Mouse (Mus musculus) cerebellum, adult 2 months (tissue): ENCODE data around the gene Cntrl. TPM values are rescaled to one million over a fixed set of nuclear protein-coding genes. Genes with fewer than 3 reads are reported as not detected.

Experiments
- DNase-seq, 2 experiments: peaks; one replicate each; pipeline ENCODE4 v3.0.0; 2021
- H3K27ac ChIP-seq: fragments of 200-500 bp; 2 replicates; pipeline ENCODE4 v1.5.1; 2012; ENCODE audit warnings: low read length, control low read depth, inconsistent platforms; ENCODE audit not compliant: insufficient read depth
- H3K27me3 ChIP-seq: fragments of 200-500 bp; 2 replicates; pipeline ENCODE4 v1.6.1; 2012; ENCODE audit warnings: inconsistent platforms, mild to moderate bottlenecking, low read length, moderate library complexity; ENCODE audit not compliant: control insufficient read depth, insufficient read depth
- H3K4me1 ChIP-seq: fragments of 200-500 bp; 2 replicates; pipeline ENCODE4 v1.6.1; 2011; ENCODE audit warnings: low read length; ENCODE audit not compliant: control insufficient read depth, insufficient read depth
- H3K4me3 ChIP-seq: fragments of 200-500 bp; replicated peaks from 2 replicates; pipeline ENCODE3; 2011; ENCODE audit warnings: mild to moderate bottlenecking, low read depth, low read length, control low read depth; ENCODE audit not compliant: insufficient read depth
- CTCF ChIP-seq: fragments of 200-500 bp; IDR thresholded peaks from 2 replicates; pipeline ENCODE4 v1.5.1; 2011; ENCODE audit warnings: low read depth, mild to moderate bottlenecking, control low read depth, low read length, moderate library complexity, borderline replicate concordance; ENCODE audit not compliant: insufficient read depth
- POLR2A ChIP-seq: fragments of 200-500 bp; IDR thresholded peaks from 2 replicates; pipeline ENCODE4 v1.6.1; 2011; ENCODE audit warnings: low read length, control low read depth, borderline replicate concordance; ENCODE audit not compliant: insufficient read depth
- WGBS: fragments of 180-500 bp; shearing (Covaris S2); methylation state at CpG from one replicate; pipeline ENCODE4 v1.1.7; 2018; 5-methylcytosine and 5-hydroxymethylcytosine counted together
- polyA plus RNA-seq: library from polyadenylated mRNA; depleted of rRNA; stranded (reverse); fragments of >200 nt; gene quantifications from 2 replicates; pipeline ENCODE4 v1.2.3, GENCODE M21; 2012

Cntrl gene
- polyA plus RNA-seq, 1 experiment: 15.7 TPM

DNA sequence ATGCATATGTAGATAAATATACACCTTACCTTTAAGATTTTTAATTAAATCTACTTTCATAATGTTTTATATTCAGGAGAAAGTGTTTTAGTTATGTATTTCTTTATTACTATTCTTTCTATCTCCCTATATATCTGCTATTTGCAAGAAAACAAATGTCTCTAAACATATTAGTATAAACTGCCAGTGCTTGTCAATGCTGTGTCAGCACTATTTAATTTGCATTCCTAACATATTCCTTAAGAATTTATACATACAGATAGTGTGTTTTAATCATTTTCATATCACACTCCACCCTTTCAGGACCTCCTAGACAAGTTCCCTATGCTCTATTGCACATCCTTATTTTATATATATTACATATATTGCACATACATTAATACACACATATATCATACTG lies 6.5 kb upstream of the Cntrl start:
- H3K4me3 ChIP-seq: no peak overlapping the region
- no peaks in the 10 kb centered on the region for H3K27me3 ChIP-seq
- H3K27ac ChIP-seq: no peak overlapping the region
- H3K4me1 ChIP-seq: no peaks in the 10 kb centered on the region
- TF ChIP-seq CTCF: no peak
- TF ChIP-seq POLR2A: no peak
- DNase-seq: no peak

DNA sequence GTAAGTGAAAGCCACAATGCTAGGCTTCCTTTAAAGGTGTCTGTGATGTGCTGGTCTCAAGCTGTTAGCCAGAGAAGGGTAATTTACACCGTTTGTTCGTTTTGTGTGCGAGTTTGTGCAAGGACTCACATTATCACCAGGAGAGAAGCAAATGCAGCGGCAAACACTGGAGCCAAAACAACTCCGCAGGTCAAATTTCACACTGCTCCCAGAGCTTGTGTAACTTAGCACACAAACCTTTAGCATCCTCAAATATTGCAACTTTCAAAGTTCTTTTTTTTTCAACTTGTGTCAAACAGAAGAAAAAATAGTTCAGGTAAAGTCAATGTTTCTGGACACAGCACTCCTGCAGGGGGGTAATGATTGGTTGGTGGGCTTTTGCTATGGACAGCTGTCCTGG lies 5.7 kb upstream of the Cntrl start:
- Histone ChIP-seq H3K4me1 (no peaks in the 10 kb centered on the region), H3K27me3 (no peaks in the 10 kb centered on the region), H3K27ac (no peak overlapping the region), H3K4me3 (no peak overlapping the region)
- WGBS: 65% methylated on average over 5 of the region's 5 CpGs
- TF ChIP-seq CTCF (no peak), POLR2A (no peak)
- DNase-seq: no peak

DNA sequence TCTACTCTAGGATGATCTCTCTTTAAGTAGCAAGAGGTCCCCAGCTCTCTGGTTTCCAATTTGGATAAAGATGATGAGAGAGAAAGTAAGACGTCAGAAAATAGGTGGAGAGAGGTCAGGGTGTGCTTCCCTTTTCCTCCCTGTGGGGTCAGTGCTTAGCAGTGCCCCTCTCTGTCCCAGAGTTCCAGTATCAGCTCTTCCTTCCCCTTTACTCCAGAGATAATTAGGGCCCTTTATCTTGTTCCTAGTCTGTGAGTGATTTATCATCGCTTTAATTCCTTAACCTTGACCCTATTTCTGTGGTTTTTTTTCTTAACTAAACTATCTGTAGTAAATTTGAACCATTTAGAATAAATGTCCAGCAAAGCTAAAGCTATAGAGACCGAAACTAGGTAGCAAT lies 4.4 kb upstream of the Cntrl start:
- H3K4me1 ChIP-seq: no peaks in the 10 kb centered on the region
- H3K4me3 ChIP-seq: no peak overlapping the region
- no peak overlapping the region for H3K27ac ChIP-seq
- H3K27me3 ChIP-seq: no peaks in the 10 kb centered on the region
- 71% methylated on average over 3 of the region's 3 CpGs for whole genome bisulfite sequencing
- DNase-seq: no peak
- TF ChIP-seq CTCF (no peak), POLR2A (no peak)

DNA sequence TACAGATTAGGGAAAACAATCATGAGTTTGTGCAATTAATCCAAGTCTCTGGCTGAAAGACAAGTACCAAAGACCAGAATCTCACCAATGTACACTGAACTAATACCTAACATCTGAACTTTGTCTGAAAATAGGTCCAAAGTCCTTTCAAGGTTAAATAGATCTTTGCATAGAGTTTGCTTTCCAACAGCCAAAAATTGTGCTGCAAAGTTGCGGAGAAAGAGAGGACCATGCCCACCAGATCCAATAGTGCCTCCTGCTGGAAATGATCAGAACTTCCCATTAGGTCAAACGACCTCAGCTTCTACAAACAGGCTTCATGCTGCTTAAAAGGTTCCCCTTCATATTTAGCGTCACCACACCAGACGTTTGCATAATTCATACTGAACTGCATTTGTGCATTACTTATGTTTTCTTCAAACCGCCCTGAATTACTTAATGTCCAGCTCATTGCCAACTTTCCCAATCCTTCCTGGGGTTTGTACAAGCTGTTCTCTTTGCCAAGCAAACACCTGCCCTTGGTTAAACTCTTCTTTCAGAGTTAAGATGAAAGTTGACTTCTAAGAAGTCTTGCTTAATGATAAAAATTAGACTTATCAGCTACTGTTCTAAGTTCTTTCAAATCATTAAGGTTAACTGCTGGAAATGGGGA lies 1.2 kb upstream of the Cntrl start:
- H3K4me1 ChIP-seq: no peaks in the 10 kb centered on the region
- no peak overlapping the region for H3K27ac ChIP-seq
- no peaks in the 10 kb centered on the region for H3K27me3 ChIP-seq
- 52% methylated on average over 5 of the region's 5 CpGs for WGBS
- TF ChIP-seq CTCF (no peak), POLR2A (no peak)
- DNase-seq: no peak
- H3K4me3 ChIP-seq: no peak overlapping the region

DNA sequence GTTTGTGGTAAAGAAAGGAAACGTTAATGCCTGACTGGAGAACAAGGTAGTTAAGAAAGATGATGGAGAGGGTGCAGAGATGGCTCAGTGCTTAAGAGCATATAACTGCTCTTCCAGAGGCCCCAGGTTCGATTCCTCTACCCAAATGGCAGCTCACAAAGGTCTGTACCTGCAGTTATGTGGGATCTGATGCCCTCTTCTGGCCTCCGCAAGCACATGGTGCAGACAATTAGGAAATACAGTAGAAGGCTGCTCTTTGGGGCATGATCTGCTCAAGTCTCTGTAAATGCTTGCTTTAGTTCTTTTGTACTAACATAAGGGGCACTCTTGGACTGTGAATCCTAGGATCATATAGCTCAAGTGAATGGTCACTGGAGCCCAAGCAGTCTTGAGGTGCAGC lies 580 bp upstream of the Cntrl start:
- H3K27ac ChIP-seq: 0 out of 2 replicates have a peak overlapping the region, but pooled peaks have one; percentile 29
- WGBS: 31% methylated on average over 3 of the region's 3 CpGs
- TF ChIP-seq POLR2A (no peak), CTCF (peak; percentile 62; the same call in 1 of the 2 replicates)

GRCm38 (mm10) chr2:35109924-35110304 lies 622 bp downstream of the Cntrl start:
- Histone ChIP-seq H3K4me1 (no peaks in the 10 kb centered on the region), H3K4me3 (peak overlapping the region; percentile 75), H3K27me3 (no peaks in the 10 kb centered on the region), H3K27ac (no peak overlapping the region)
- WGBS: under 1% methylated on average over 13 of the region's 13 CpGs
- no peak for TF ChIP-seq POLR2A
- TF ChIP-seq CTCF: no peak
- DNase-seq: no peak

More for the DNA sequence above, 580 bp upstream of the Cntrl start:
- Histone ChIP-seq H3K4me1 (no peaks in the 10 kb centered on the region), H3K4me3 (peak overlapping the region; percentile 75), H3K27me3 (no peaks in the 10 kb centered on the region)
- peak in 1 of 2 experiments; percentile 50 for DNase-seq

GRCm38 (mm10) chr2:35110521-35110920 lies 1.2 kb downstream of the Cntrl start:
- Histone ChIP-seq H3K4me3 (no peak overlapping the region), H3K4me1 (no peaks in the 10 kb centered on the region)
- WGBS: 81% methylated on average over 2 of the region's 2 CpGs

DNA sequence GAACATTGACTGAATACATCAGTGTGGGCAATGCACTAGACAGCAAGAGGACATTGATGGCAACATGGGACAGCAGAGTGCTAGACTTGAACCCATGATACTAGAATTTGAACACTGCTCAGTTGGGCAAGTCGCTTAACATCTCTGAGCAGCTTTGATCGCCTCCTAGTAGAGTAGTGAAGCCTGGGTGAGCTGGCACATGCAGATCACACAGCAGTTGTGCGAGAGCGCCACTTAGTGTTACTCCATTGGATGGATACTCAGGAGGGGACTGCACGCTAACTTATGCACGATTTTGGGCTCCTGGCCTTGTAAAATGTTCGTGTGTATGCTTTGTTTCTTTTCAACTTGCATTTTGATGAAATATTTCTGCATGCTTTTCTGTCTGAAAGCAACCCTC lies 15.4 kb downstream of the Cntrl start:
- 71% methylated on average over 7 of the region's 7 CpGs for WGBS
- H3K4me1 ChIP-seq: no peaks in the 10 kb centered on the region
- DNase-seq: no peak

More at GRCm38 (mm10) chr2:35110521-35110920, 1.2 kb downstream of the Cntrl start:
- no peak for DNase-seq
- no peak for TF ChIP-seq CTCF
- TF ChIP-seq POLR2A: no peak
- Histone ChIP-seq H3K27ac (no peak overlapping the region), H3K27me3 (no peaks in the 10 kb centered on the region)

More for the DNA sequence above, 15.4 kb downstream of the Cntrl start:
- Histone ChIP-seq H3K27me3 (no peaks in the 10 kb centered on the region), H3K27ac (no peak overlapping the region), H3K4me3 (no peak overlapping the region)
- TF ChIP-seq CTCF: no peak
- no peak for TF ChIP-seq POLR2A
